Mouse (Mus musculus): ENCODE data around the gene Arl8b.
A peak's percentile ranks its signal among the peaks of the same experiment; 100 is the strongest.

Arl8b gene

GRCm38 (mm10) chr6:108782526-108783183, at the start of gene Arl8b:
Gene Arl8b, plus strand, starts transcription at chr6:108783099.
- DNase-seq: peak; percentile 93 to 95

GRCm38 (mm10) chr6:108735910-108736750, 46.8 kb upstream of the Arl8b start:
- peak; percentile 67 to 86 for DNase-seq

- no peak for DNase-seq
Observed at GRCm38 (mm10) chr6:108738463-108739203, 44.3 kb upstream of the Arl8b start.

GRCm38 (mm10) chr6:108740579-108740978, 42.3 kb upstream of the Arl8b start:
- no peak for DNase-seq

GRCm38 (mm10) chr6:108743730-108744129, 39.2 kb upstream of the Arl8b start:
- no peak for DNase-seq

GRCm38 (mm10) chr6:108751324-108751723, 31.6 kb upstream of the Arl8b start:
- no peak for DNase-seq

- no peak for DNase-seq
Observed at GRCm38 (mm10) chr6:108752395-108752794, 30.5 kb upstream of the Arl8b start.

GRCm38 (mm10) chr6:108753536-108753935, 29.4 kb upstream of the Arl8b start:
- no peak for DNase-seq

GRCm38 (mm10) chr6:108754376-108754775, 28.5 kb upstream of the Arl8b start:
- no peak for DNase-seq

GRCm38 (mm10) chr6:108755936-108756335, 27.0 kb upstream of the Arl8b start:
- DNase-seq: no peak

GRCm38 (mm10) chr6:108758997-108759697, 23.8 kb upstream of the Arl8b start:
- no peak for DNase-seq

- DNase-seq: peak; percentile 35 to 52
Observed at GRCm38 (mm10) chr6:108759698-108760039, 23.2 kb upstream of the Arl8b start.

GRCm38 (mm10) chr6:108770880-108771279, 12.0 kb upstream of the Arl8b start:
- no peak for DNase-seq

GRCm38 (mm10) chr6:108772913-108773312, 10.0 kb upstream of the Arl8b start:
- peak; percentile 67 to 90 for DNase-seq

GRCm38 (mm10) chr6:108773480-108773879, 9.4 kb upstream of the Arl8b start:
- no peak for DNase-seq

- no peak for DNase-seq
Observed at GRCm38 (mm10) chr6:108776274-108776673, 6.6 kb upstream of the Arl8b start.

- DNase-seq: no peak
Observed at GRCm38 (mm10) chr6:108777560-108778287, 5.2 kb upstream of the Arl8b start.

GRCm38 (mm10) chr6:108778399-108778798, 4.5 kb upstream of the Arl8b start:
- DNase-seq: no peak

- no peak for DNase-seq
Observed at GRCm38 (mm10) chr6:108781865-108782264, 1.0 kb upstream of the Arl8b start.

GRCm38 (mm10) chr6:108783184-108783881, 434 bp downstream of the Arl8b start:
- peak; percentile 18 to 25 for DNase-seq

- DNase-seq: no peak
Observed at GRCm38 (mm10) chr6:108784056-108784455, 1.2 kb downstream of the Arl8b start.

- no peak for DNase-seq
Observed at GRCm38 (mm10) chr6:108784796-108785195, 1.9 kb downstream of the Arl8b start.

Data from kidney, adult 8-10 months (tissue).